Mouse (Mus musculus) lung, postnatal 0 days (tissue): Measurements from ENCODE around the gene Thumpd2.

Experiments
- CTCF ChIP-seq: IDR thresholded peaks from 2 replicates; pipeline ENCODE4 v1.5.1; 2016; ENCODE audit warnings: antibody characterized with exemption, mild to moderate bottlenecking
- EP300 ChIP-seq: IDR thresholded peaks from 2 replicates; pipeline ENCODE4 v1.6.1; 2016; ENCODE audit warnings: antibody characterized with exemption, mild to moderate bottlenecking, control low read depth

GRCm38 (mm10) chr17:80977245-80977644 is 87.6 kb downstream of the Thumpd2 start:
- TF ChIP-seq CTCF: no peak
- TF ChIP-seq EP300: no peak
